Mouse (Mus musculus) NIH3T3 (cell line): ENCODE results near the gene 4921524J17Rik.

Experiments
- DNase-seq: peaks from one replicate; pipeline ENCODE4 v3.0.0-alpha.2; 2012; ENCODE audit warnings: low read depth

Gene 4921524J17Rik

GRCm38 (mm10) chr8:85432168-85433016, at the start of gene 4921524J17Rik:
4921524J17Rik (minus strand) TSS chr8:85432833.
- peak; percentile 99 for DNase-seq

- no peak for DNase-seq
These were observed 49.8 kb upstream of the 4921524J17Rik start for GRCm38 (mm10) chr8:85482427-85482826.

GRCm38 (mm10) chr8:85481900-85482299, 49.3 kb upstream of the 4921524J17Rik start:
- DNase-seq, result no peak

GRCm38 (mm10) chr8:85479710-85480109, 47.1 kb upstream of the 4921524J17Rik start:
- no peak for DNase-seq

- DNase-seq, result no peak
These were observed 45.8 kb upstream of the 4921524J17Rik start for GRCm38 (mm10) chr8:85478397-85478796.

- no peak for DNase-seq
These were observed 44.4 kb upstream of the 4921524J17Rik start for GRCm38 (mm10) chr8:85476970-85477545.

- no peak for DNase-seq
These were observed 42.3 kb upstream of the 4921524J17Rik start for GRCm38 (mm10) chr8:85474924-85475323.

GRCm38 (mm10) chr8:85473246-85473645, 40.6 kb upstream of the 4921524J17Rik start:
- DNase-seq, result no peak

GRCm38 (mm10) chr8:85472800-85473199, 40.2 kb upstream of the 4921524J17Rik start:
- DNase-seq, result no peak

GRCm38 (mm10) chr8:85470753-85471152, 38.1 kb upstream of the 4921524J17Rik start:
- DNase-seq, result no peak

GRCm38 (mm10) chr8:85466056-85466455, 33.4 kb upstream of the 4921524J17Rik start:
- no peak for DNase-seq

GRCm38 (mm10) chr8:85464316-85464715, 31.7 kb upstream of the 4921524J17Rik start:
- no peak for DNase-seq

- no peak for DNase-seq
These were observed 29.8 kb upstream of the 4921524J17Rik start for GRCm38 (mm10) chr8:85462441-85462840.

- DNase-seq, result peak; percentile 51
These were observed 28.7 kb upstream of the 4921524J17Rik start for GRCm38 (mm10) chr8:85461377-85461776.

- peak; percentile 48 for DNase-seq
These were observed 28.2 kb upstream of the 4921524J17Rik start for GRCm38 (mm10) chr8:85460804-85461203.

GRCm38 (mm10) chr8:85459582-85459981, 26.9 kb upstream of the 4921524J17Rik start:
- DNase-seq, result no peak

- peak; percentile 94 for DNase-seq
These were observed 23.9 kb upstream of the 4921524J17Rik start for GRCm38 (mm10) chr8:85456536-85456935.

- no peak for DNase-seq
These were observed 22.1 kb upstream of the 4921524J17Rik start for GRCm38 (mm10) chr8:85454750-85455149.

- DNase-seq, result no peak
These were observed 20.6 kb upstream of the 4921524J17Rik start for GRCm38 (mm10) chr8:85453256-85453655.

- no peak for DNase-seq
These were observed 19.7 kb upstream of the 4921524J17Rik start for GRCm38 (mm10) chr8:85452328-85452727.

GRCm38 (mm10) chr8:85450335-85450734, 17.7 kb upstream of the 4921524J17Rik start:
- no peak for DNase-seq

- no peak for DNase-seq
These were observed 13.5 kb upstream of the 4921524J17Rik start for GRCm38 (mm10) chr8:85445936-85446685.

- DNase-seq, result no peak
These were observed 11.5 kb upstream of the 4921524J17Rik start for GRCm38 (mm10) chr8:85444092-85444491.
